Mouse (Mus musculus) E14TG2a.4 (cell line): ENCODE measurements around the gene Itfg2.
A peak's percentile ranks its signal among the peaks of the same experiment; 100 is the strongest.

Experiments used
- H3K27me3 ChIP-seq: 2 replicates; pipeline ENCODE4 v1.6.1; 2014; ENCODE audit warnings: low read length, control low read depth; ENCODE audit not compliant: insufficient read depth
- H3K36me3 ChIP-seq: 2 replicates; pipeline ENCODE4 v1.6.1; 2014; ENCODE audit warnings: low read length, control low read depth; ENCODE audit not compliant: insufficient read depth
- H3K4me1 ChIP-seq: replicated peaks from 2 replicates; pipeline ENCODE4 v1.6.1; 2014; ENCODE audit warnings: low read depth, low read length, control low read depth
- H3K4me3 ChIP-seq: replicated peaks from 2 replicates; pipeline ENCODE4 v1.5.1; 2014; ENCODE audit warnings: mild to moderate bottlenecking, low read length
- H3K9me3 ChIP-seq: 2 replicates; pipeline ENCODE4 v1.6.1; 2014; ENCODE audit warnings: low read length, control low read depth
- CTCF ChIP-seq: conservative IDR thresholded peaks from 2 replicates; pipeline ENCODE4 v1.5.1; 2014; ENCODE audit warnings: low read length
- NANOG ChIP-seq: IDR thresholded peaks from 2 replicates; pipeline ENCODE4 v1.6.1; 2014; ENCODE audit warnings: borderline replicate concordance, low read length, mixed read lengths
- POU5F1 ChIP-seq: IDR thresholded peaks from 2 replicates; pipeline ENCODE4 v1.6.1; 2014; ENCODE audit warnings: low read length, borderline replicate concordance

The Itfg2 gene

DNA sequence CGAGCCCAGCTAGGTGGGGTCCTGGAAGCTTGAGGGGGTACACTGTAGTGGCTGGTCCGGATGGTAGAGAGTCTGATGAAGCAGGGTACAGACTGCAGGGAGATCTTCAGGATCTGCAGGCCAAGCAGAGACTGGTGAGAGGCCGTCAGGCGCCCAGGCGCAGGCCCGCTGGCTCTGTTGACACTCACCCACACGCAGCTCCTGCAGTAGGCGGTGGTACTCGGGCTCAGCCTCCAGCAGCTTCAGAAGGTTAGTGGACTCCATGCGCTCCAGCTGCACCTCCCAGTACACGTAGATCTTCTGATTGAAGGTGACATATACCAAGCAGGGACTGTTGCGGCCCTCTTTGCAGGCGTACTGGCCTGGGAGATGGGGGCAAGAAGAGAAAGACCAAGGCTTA is 14.4 kb downstream of the Itfg2 start:
- H3K4me1 ChIP-seq: peaks cover 64% of the 10 kb centered on the region
- H3K9me3 ChIP-seq: no peaks in the 10 kb centered on the region
- H3K4me3 ChIP-seq: no peak overlapping the region
- H3K36me3 ChIP-seq: peaks cover 85% of the 10 kb centered on the region
- H3K27me3 ChIP-seq: no peaks in the 10 kb centered on the region
- no peak for TF ChIP-seq NANOG
- no peak for TF ChIP-seq POU5F1
- no peak for TF ChIP-seq CTCF

DNA sequence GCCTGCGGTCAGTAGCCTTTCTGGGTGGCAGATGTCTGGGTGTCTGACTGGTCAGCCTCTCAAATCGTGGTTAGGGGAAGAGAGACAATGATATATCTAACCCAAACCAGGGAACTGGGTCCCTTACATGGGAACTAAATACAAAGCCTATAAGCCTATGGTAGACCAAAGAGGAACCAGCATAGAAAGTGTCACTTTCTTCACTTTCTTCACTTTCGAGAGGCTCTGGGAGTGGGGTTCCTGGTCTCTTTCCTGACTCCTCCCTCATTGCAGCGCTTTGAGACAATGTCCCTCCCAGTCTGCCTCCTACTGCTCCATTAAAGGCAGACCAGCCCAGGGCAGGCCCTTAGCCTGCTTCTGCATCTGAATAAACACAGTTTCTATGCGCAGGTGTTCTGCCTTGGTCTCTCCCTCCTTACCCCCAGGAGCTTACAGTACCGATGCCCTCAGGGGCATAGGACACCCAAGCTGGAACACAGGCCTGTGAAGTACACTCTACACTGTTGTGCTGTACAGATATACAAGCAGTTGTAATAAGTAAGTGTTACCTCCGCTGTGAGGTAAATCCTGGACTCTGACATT is 16.1 kb downstream of the Itfg2 start:
- TF ChIP-seq POU5F1: no peak
- TF ChIP-seq NANOG: no peak
- peaks cover 80% of the 10 kb centered on the region for H3K36me3 ChIP-seq
- peak overlapping the region; percentile 41; the same call in 1 of the 2 replicates for H3K4me3 ChIP-seq
- H3K27me3 ChIP-seq: no peaks in the 10 kb centered on the region
- peaks cover 52% of the 10 kb centered on the region for H3K4me1 ChIP-seq
- no peaks in the 10 kb centered on the region for H3K9me3 ChIP-seq

DNA sequence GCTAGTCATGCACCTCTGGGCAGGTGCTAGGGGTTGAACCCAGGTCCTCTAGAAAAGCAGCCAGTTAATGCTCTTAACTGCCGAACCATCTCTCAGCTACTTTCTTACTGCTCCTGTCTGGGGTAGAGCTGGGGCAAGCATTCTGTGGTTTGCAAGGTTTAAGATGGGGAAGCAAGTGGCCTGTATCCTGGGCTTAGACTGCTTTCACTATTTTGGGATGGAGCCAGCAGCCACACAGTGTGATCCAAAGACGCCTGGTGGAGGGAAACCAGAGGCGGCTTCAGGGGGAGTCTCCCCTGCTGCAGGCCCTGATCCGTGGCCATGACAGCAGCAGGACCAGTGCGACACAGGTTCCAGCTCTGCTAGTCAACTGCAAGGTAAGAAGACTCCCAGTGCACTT is 20.0 kb downstream of the Itfg2 start:
- no peak overlapping the region for H3K4me3 ChIP-seq
- no peak for TF ChIP-seq POU5F1
- TF ChIP-seq NANOG: no peak
- TF ChIP-seq CTCF: no peak
- no peaks in the 10 kb centered on the region for H3K9me3 ChIP-seq
- peaks cover 42% of the 10 kb centered on the region for H3K36me3 ChIP-seq
- peaks cover 39% of the 10 kb centered on the region for H3K4me1 ChIP-seq
- peaks cover 15% of the 10 kb centered on the region for H3K27me3 ChIP-seq

DNA sequence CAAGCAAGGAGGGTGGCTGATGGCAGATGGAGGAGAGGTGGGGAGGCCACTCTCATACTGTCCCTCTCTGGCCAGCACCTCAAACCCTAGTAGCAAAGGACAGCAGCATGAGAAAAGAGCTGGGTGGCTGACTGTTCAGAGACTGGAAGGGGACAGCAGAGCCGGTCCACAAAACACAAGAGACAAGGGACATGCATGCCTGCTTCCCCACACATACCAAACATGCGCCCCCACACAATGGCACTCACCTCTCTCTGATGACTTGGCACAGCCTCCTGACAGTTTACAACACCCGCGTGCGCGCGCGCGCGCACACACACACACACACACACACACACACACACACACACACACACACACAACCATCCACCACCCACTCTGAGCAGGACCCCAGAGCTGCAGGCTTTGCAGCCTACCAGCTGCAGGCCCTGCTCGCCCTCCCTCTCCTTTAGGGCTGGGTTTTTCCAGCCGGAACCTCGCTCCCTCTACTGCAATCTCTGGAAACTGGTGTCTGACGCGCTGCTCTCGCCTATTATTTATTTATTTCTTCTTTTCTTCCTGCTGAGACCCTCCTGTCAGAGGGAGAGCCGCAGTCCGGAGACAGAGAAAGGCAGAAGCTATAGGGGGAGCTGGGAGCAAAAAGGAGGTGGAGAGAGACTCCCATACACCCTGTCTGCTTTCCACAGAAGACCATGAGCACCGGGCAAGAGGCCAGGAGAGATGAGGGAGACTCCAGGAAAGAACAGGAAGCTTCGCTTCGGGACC is 25.1 kb downstream of the Itfg2 start:
- Histone ChIP-seq H3K4me1 (peaks cover 11% of the 10 kb centered on the region; the same call in 1 of the 2 replicates), H3K4me3 (peak overlapping the region; percentile 30; the same call in 1 of the 2 replicates), H3K27me3 (peaks cover 19% of the 10 kb centered on the region), H3K36me3 (no peaks in the 10 kb centered on the region), H3K9me3 (no peaks in the 10 kb centered on the region)
- no peak for TF ChIP-seq NANOG
- no peak for TF ChIP-seq CTCF
- TF ChIP-seq POU5F1: no peak

DNA sequence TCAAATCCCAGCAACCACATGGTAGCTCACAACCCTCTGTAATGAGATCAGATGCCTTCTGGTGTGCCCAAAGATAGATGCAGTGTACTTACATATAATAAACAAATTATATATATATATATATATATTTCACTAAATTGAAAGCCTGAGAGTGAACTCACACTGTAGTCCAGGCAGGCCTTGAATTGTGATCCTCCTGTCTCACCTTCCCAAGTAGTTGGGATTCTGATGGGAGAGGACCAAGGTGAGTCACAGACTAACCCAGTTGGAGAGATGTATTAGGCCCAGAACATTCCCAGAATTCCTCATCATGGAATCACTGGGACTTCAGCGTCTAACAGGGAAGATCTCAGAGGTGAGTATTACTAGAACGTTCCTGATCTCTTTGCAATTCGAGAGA is 25.7 kb downstream of the Itfg2 start, which contains the start of gene Nrip2:
TSS of gene Nrip2 (plus strand) at position 301 of the 400 bp plus-strand sequence.
- peaks cover 11% of the 10 kb centered on the region; the same call in 1 of the 2 replicates for H3K4me1 ChIP-seq
- TF ChIP-seq CTCF (no peak), NANOG (no peak), POU5F1 (no peak)
- peak within 1 kb of the TSS; percentile 30; the same call in 1 of the 2 replicates for H3K4me3 ChIP-seq
- H3K27me3 ChIP-seq: peaks cover 19% of the 10 kb centered on the region
- H3K36me3 ChIP-seq: no peaks in the 10 kb centered on the region
- no peaks in the 10 kb centered on the region for H3K9me3 ChIP-seq

DNA sequence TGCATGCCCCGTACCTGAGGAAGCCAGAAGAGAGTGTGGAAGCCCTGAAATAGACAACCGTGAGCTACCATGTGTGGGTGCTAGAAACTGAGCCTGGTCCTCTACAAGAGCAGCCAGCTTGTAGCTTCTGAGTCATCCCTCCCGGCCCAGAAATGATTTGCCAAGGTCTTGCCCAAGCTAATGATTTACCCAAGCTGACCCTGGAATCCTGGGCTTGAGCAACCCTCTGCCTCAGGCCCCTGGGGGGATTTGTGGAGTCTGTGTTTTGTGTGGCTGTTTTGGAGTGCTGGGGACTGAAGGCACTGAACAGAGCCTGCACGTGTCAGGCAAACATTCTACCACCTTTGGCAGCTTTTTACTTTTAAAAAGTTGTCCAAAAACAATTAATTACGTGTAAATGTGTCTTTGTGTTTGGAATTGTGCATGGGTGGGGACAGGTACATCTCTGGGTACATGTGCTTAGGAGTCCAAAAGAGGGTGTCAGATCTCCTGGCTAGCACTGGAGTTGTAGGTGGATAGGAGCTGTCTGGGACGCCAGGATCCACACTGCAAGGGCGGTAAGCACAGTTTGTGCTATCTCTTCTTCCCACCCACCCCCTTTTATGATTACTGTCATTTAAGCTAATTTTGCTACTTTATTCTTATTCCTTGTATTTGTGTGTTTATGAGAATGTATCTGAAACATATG is 27.0 kb downstream of the Itfg2 start:
- H3K27me3 ChIP-seq: peaks cover 19% of the 10 kb centered on the region
- no peaks in the 10 kb centered on the region for H3K9me3 ChIP-seq
- no peak for TF ChIP-seq CTCF
- no peak for TF ChIP-seq NANOG
- no peak for TF ChIP-seq POU5F1
- no peaks in the 10 kb centered on the region for H3K36me3 ChIP-seq
- peaks cover 11% of the 10 kb centered on the region; the same call in 1 of the 2 replicates for H3K4me1 ChIP-seq
- H3K4me3 ChIP-seq: no peak overlapping the region

DNA sequence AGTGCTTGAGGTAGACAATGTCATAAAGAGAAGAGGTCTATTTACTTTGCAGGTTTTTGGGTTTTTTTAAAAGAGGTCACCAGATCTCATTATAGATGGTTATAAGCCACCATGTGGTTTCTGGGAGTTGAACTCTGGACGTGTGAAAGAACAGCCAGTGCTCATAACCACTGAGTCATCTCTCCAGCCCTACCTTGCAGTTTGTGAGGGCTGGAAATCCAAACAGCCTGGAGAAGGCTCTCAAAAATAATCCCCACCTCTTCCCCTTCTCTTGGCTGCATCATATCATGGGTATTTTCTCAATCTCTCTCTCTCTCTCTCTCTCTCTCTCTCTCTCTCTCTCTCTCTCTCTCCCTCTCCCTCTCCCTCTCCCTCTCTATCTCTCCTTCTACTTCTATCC is 34.0 kb downstream of the Itfg2 start:
- Histone ChIP-seq H3K4me1 (0 out of 2 replicates have a peak, but pooled peaks cover 3% of the 10 kb centered on the region), H3K27me3 (no peaks in the 10 kb centered on the region), H3K36me3 (no peaks in the 10 kb centered on the region), H3K4me3 (no peak overlapping the region), H3K9me3 (no peaks in the 10 kb centered on the region)
- no peak for TF ChIP-seq NANOG
- no peak for TF ChIP-seq POU5F1
- TF ChIP-seq CTCF: no peak

DNA sequence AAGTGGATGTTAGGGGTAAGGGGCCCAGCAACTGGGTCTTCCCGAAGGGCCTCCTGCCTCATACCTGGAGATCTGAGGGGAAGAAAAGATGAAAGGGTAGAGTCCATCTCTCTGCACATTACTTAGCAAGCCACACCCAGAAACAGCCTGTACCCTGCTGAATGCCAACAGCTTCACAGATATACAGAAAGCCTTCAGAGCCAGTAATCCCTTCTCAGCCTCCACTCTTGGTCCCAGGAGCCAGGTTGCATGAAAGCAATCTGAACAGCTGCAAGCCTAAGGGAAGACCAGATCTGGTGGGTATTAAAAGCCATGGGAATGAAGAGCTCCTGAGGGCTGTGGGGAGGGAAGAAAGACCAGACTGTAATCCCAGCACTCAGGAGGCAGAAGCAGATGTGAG is 35.5 kb downstream of the Itfg2 start:
- Histone ChIP-seq H3K27me3 (no peaks in the 10 kb centered on the region), H3K36me3 (no peaks in the 10 kb centered on the region), H3K9me3 (no peaks in the 10 kb centered on the region), H3K4me1 (0 out of 2 replicates have a peak, but pooled peaks cover 3% of the 10 kb centered on the region), H3K4me3 (no peak overlapping the region)
- TF ChIP-seq POU5F1: no peak
- no peak for TF ChIP-seq CTCF
- TF ChIP-seq NANOG: no peak
